Mouse (Mus musculus) midbrain, embryonic 15.5 days (tissue): Measurements from ENCODE around the gene E2f6. TPM values are rescaled to one million over a fixed set of nuclear protein-coding genes. Genes with fewer than 3 reads are reported as not detected.

Source experiments
- ATAC-seq: fragments of 200-750 bp; cut with Nextera tagmentation; replicated peaks from 2 replicates; pipeline ENCODE4 v1.8.0; 2017; ENCODE audit warnings: moderate TSS enrichment
- H3K27ac ChIP-seq: fragments of 300-500 bp; sonication (generic); 2 replicates; pipeline ENCODE4 v1.5.1; 2015; ENCODE audit warnings: mild to moderate bottlenecking, inconsistent platforms
- H3K27me3 ChIP-seq: fragments of 300-500 bp; sonication (generic); replicated peaks from 2 replicates; pipeline ENCODE4 v1.6.1; 2015; ENCODE audit warnings: inconsistent platforms
- H3K36me3 ChIP-seq: fragments of 300-500 bp; sonication (generic); replicated peaks from 2 replicates; pipeline ENCODE4 v1.6.1; 2015; ENCODE audit warnings: inconsistent platforms
- H3K4me1 ChIP-seq: fragments of 300-500 bp; sonication (generic); 2 replicates; pipeline ENCODE4 v1.6.1; 2015; ENCODE audit warnings: inconsistent platforms
- H3K4me2 ChIP-seq: fragments of 300-500 bp; sonication (generic); 2 replicates; pipeline ENCODE4 v1.6.1; 2015; ENCODE audit warnings: inconsistent platforms, mild to moderate bottlenecking, moderate library complexity
- H3K4me3 ChIP-seq: fragments of 300-500 bp; sonication (generic); 2 replicates; pipeline ENCODE4 v1.5.1; 2015; ENCODE audit warnings: mild to moderate bottlenecking, inconsistent platforms
- H3K9ac ChIP-seq: fragments of 300-500 bp; sonication (generic); 2 replicates; pipeline ENCODE4 v1.6.1; 2015; ENCODE audit warnings: mild to moderate bottlenecking, inconsistent platforms
- H3K9me3 ChIP-seq: fragments of 300-500 bp; sonication (generic); 2 replicates; pipeline ENCODE4 v1.6.1; 2016; ENCODE audit warnings: inconsistent platforms
- WGBS: fragments of 180-500 bp; shearing (Covaris S2); methylation state at CpG from one replicate; pipeline ENCODE4 v1.1.7; 2015; ENCODE audit warnings: mixed read lengths; 5-methylcytosine and 5-hydroxymethylcytosine counted together
- polyA plus RNA-seq: library from polyadenylated mRNA; unstranded; fragments of >200 nt; fragmentation: Nextera tagmentation; extraction: Ambion mirVana; gene quantifications from 2 replicates; pipeline ENCODE4 v1.2.1, GENCODE M21; 2015

The E2f6 gene
- polyA plus RNA-seq, 1 experiment from 2014 or later, result 29.8 TPM

- Histone ChIP-seq H3K4me2 (no peak overlapping the region), H3K4me1 (no peaks in the 10 kb centered on the region), H3K9ac (no peak overlapping the region), H3K27me3 (no peaks in the 10 kb centered on the region), H3K4me3 (no peak overlapping the region), H3K27ac (no peak overlapping the region), H3K36me3 (no peaks in the 10 kb centered on the region), H3K9me3 (no peaks in the 10 kb centered on the region)
- ATAC-seq, result no peak
- WGBS, result 87% methylated on average over 14 of the region's 14 CpGs
Measured at GRCm38 (mm10) chr12:16781034-16781746, 29.6 kb upstream of the E2f6 start.

- Histone ChIP-seq H3K4me2 (no peak overlapping the region), H3K27me3 (no peaks in the 10 kb centered on the region), H3K4me3 (no peak overlapping the region), H3K4me1 (no peaks in the 10 kb centered on the region), H3K9ac (no peak overlapping the region), H3K27ac (no peak overlapping the region), H3K36me3 (no peaks in the 10 kb centered on the region), H3K9me3 (no peaks in the 10 kb centered on the region)
- no peak for ATAC-seq
- WGBS, result 41% methylated on average over 2 of the region's 2 CpGs
Measured at GRCm38 (mm10) chr12:16788600-16788999, 22.2 kb upstream of the E2f6 start.

GRCm38 (mm10) chr12:16789199-16789598, 21.6 kb upstream of the E2f6 start:
- WGBS, result 13% methylated on average over 1 of the region's 1 CpGs
- Histone ChIP-seq H3K4me1 (no peaks in the 10 kb centered on the region), H3K27ac (no peak overlapping the region), H3K9me3 (no peaks in the 10 kb centered on the region), H3K27me3 (no peaks in the 10 kb centered on the region), H3K9ac (no peak overlapping the region), H3K36me3 (no peaks in the 10 kb centered on the region), H3K4me3 (no peak overlapping the region), H3K4me2 (no peak overlapping the region)
- ATAC-seq, result no peak

DNA sequence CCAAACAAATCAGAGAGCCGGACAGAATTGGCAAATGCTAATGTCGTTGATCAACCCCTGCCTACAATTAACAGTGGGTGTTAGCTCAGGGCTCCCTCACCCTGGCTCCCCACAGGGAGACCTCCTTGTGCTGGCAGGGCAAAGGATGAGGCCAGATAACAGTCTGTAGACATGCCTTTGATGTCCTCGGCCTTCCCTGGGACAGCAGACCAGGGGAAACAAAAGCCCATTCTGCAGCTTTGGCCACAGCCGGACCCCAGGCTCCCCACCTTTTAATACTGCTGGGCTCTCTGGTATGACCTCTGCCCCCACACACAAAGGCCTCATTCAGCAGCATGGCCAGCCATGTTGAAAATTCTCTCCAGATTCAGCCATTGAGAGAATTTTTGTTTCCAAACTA, 21.0 kb upstream of the E2f6 start:
- ATAC-seq, result no peak
- Histone ChIP-seq H3K4me1 (no peaks in the 10 kb centered on the region), H3K9me3 (no peaks in the 10 kb centered on the region), H3K4me2 (no peak overlapping the region), H3K9ac (no peak overlapping the region), H3K27me3 (no peaks in the 10 kb centered on the region), H3K36me3 (no peaks in the 10 kb centered on the region), H3K27ac (no peak overlapping the region), H3K4me3 (no peak overlapping the region)
- 4% methylated on average over 4 of the region's 4 CpGs for WGBS

DNA sequence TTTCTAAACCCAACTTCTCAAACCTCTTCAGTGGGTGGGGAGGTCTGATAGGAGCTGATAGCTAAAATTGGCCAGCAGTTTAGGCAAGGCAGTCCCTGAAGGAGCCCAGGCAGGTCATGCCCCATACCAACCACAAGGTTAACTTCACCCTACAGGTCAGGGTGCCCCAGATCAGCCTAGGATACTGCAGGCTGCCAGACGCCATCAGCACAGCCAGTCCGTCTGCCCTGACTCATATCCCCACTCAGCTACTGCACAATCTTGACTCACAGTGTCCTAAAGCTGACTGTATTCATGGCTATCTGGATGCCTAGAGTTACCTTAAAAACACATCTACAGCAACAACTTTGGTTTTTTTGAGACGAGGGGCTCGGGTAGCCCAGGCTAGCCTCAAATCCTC, 20.3 kb upstream of the E2f6 start:
- Histone ChIP-seq H3K4me1 (no peaks in the 10 kb centered on the region), H3K27ac (no peak overlapping the region), H3K9ac (no peak overlapping the region), H3K9me3 (no peaks in the 10 kb centered on the region), H3K4me2 (no peak overlapping the region), H3K27me3 (no peaks in the 10 kb centered on the region), H3K36me3 (no peaks in the 10 kb centered on the region), H3K4me3 (no peak overlapping the region)
- 46% methylated on average over 4 of the region's 4 CpGs for WGBS
- no peak for ATAC-seq

DNA sequence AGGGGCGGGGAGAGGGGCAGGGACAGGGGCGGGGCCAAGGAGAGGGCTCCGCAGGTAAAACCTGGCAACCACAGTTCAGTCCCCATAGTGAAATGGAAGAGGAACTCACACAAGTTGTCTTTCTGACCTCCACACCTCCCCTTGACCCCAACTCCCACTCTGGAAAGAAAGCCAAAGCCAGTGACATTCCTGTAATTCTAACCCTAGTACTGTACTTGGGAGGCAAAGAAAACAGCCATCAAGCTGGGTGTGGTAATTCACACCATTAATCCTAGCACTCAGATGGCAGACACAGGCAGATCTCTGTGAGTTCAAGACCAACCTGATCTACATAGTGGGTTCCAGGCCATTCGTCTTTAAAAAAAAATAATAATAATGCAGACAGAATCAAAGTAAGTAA, 17.4 kb upstream of the E2f6 start:
- no peak overlapping the region for H3K9ac ChIP-seq
- H3K9me3 ChIP-seq, result no peaks in the 10 kb centered on the region
- H3K27me3 ChIP-seq, result no peaks in the 10 kb centered on the region
- no peaks in the 10 kb centered on the region for H3K4me1 ChIP-seq
- H3K36me3 ChIP-seq, result no peaks in the 10 kb centered on the region
- H3K4me3 ChIP-seq, result no peak overlapping the region
- 77% methylated on average over 4 of the region's 4 CpGs for WGBS
- no peak overlapping the region for H3K27ac ChIP-seq
- no peak for ATAC-seq
- H3K4me2 ChIP-seq, result no peak overlapping the region

DNA sequence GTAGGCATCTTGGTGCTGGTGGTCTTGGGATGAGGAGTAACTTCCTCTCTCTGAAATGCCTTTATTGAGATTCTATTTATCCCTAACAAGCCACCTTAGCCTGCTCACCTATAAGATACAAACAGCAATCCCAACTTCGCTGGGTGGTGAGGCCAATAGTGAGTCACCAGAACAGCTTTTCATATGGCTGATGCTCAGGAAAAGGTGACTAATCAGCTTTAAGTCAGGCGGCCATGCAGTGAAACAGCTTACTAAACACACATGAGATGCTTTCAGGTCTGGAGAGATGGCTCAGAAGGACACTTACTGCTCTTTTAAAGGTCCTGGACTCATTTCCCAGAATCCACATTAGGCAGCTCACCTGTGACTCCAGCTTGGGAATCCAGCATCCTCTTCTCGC, 15.0 kb upstream of the E2f6 start:
- 80% methylated on average over 3 of the region's 3 CpGs for WGBS
- Histone ChIP-seq H3K4me3 (no peak overlapping the region), H3K4me1 (peaks cover 8% of the 10 kb centered on the region), H3K27ac (no peak overlapping the region), H3K9ac (no peak overlapping the region), H3K9me3 (no peaks in the 10 kb centered on the region), H3K4me2 (no peak overlapping the region), H3K27me3 (no peaks in the 10 kb centered on the region), H3K36me3 (no peaks in the 10 kb centered on the region)
- ATAC-seq, result no peak

- H3K4me2 ChIP-seq, result no peak overlapping the region
- ATAC-seq, result no peak
- H3K27ac ChIP-seq, result no peak overlapping the region
- no peak overlapping the region for H3K9ac ChIP-seq
- H3K27me3 ChIP-seq, result 0 out of 2 replicates have a peak, but pooled peaks cover 3% of the 10 kb centered on the region
- WGBS, result 34% methylated on average over 3 of the region's 3 CpGs
- H3K4me3 ChIP-seq, result no peak overlapping the region
- no peaks in the 10 kb centered on the region for H3K9me3 ChIP-seq
- H3K36me3 ChIP-seq, result no peaks in the 10 kb centered on the region
- peaks cover 8% of the 10 kb centered on the region for H3K4me1 ChIP-seq
Measured at GRCm38 (mm10) chr12:16798894-16799293, 11.9 kb upstream of the E2f6 start.

- H3K36me3 ChIP-seq, result no peaks in the 10 kb centered on the region
- H3K4me1 ChIP-seq, result peaks cover 8% of the 10 kb centered on the region
- peak overlapping the region; percentile 46 for H3K4me3 ChIP-seq
- ATAC-seq, result peak; percentile 18
- H3K27ac ChIP-seq, result no peak overlapping the region
- H3K27me3 ChIP-seq, result 0 out of 2 replicates have a peak, but pooled peaks cover 3% of the 10 kb centered on the region
- 2% methylated on average over 6 of the region's 6 CpGs for WGBS
- H3K9ac ChIP-seq, result no peak overlapping the region
- H3K4me2 ChIP-seq, result peak overlapping the region; percentile 92
- no peaks in the 10 kb centered on the region for H3K9me3 ChIP-seq
Measured at GRCm38 (mm10) chr12:16799928-16800258, 10.9 kb upstream of the E2f6 start.

- H3K27me3 ChIP-seq, result 0 out of 2 replicates have a peak, but pooled peaks cover 3% of the 10 kb centered on the region
- H3K9me3 ChIP-seq, result no peaks in the 10 kb centered on the region
- peak; percentile 80 for ATAC-seq
- WGBS, result 0% methylated on average over 49 of the region's 53 CpGs
- peak within 1 kb of the TSS; percentile 61 for H3K9ac ChIP-seq
- no peak within 1 kb of the TSS for H3K27ac ChIP-seq
- H3K4me2 ChIP-seq, result peak within 1 kb of the TSS; percentile 92
- peaks cover 8% of the 10 kb centered on the region for H3K4me1 ChIP-seq
- H3K4me3 ChIP-seq, result peak within 1 kb of the TSS; percentile 46
- H3K36me3 ChIP-seq, result no peaks in the 10 kb centered on the region
Measured at GRCm38 (mm10) chr12:16800259-16800958, 10.4 kb upstream of the E2f6 start, which contains the start of gene Greb1. Greb1 (minus strand) TSS chr12:16800886.

DNA sequence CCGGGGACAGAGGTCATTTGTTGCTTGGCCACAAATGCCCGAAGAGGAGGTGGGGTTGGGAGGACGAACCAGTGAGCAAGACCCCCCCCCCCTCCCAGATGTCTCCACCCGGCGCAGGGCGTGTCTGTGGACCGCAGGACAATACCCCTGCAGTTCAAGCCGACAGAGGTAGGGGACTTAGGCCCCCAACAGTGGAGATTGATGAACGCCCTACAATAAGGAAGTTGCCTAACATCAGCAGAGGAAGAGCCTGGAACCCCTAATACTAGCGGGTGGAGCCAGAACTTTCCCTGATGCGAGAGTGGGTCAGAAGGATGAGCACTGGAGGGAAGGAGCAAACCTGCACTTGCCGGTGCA, 9.8 kb upstream of the E2f6 start:
- H3K4me1 ChIP-seq, result peaks cover 8% of the 10 kb centered on the region
- no peak overlapping the region for H3K27ac ChIP-seq
- H3K9ac ChIP-seq, result peak overlapping the region; percentile 61
- peak overlapping the region; percentile 46 for H3K4me3 ChIP-seq
- no peaks in the 10 kb centered on the region for H3K36me3 ChIP-seq
- WGBS, result 1% methylated on average over 12 of the region's 12 CpGs
- H3K9me3 ChIP-seq, result no peaks in the 10 kb centered on the region
- H3K4me2 ChIP-seq, result peak overlapping the region; percentile 92
- 0 out of 2 replicates have a peak, but pooled peaks cover 3% of the 10 kb centered on the region for H3K27me3 ChIP-seq
- ATAC-seq, result peak; percentile 46

- Histone ChIP-seq H3K27me3 (0 out of 2 replicates have a peak, but pooled peaks cover 3% of the 10 kb centered on the region), H3K4me2 (no peak overlapping the region), H3K4me1 (peaks cover 8% of the 10 kb centered on the region), H3K27ac (no peak overlapping the region), H3K9ac (no peak overlapping the region), H3K36me3 (no peaks in the 10 kb centered on the region), H3K9me3 (no peaks in the 10 kb centered on the region), H3K4me3 (no peak overlapping the region)
- WGBS, result 11% methylated on average over 5 of the region's 5 CpGs
- ATAC-seq, result no peak
Measured at GRCm38 (mm10) chr12:16803237-16803955, 7.4 kb upstream of the E2f6 start.
